Mouse (Mus musculus): ENCODE data around the gene Olfr1371. TPM values are rescaled to one million over a fixed set of nuclear protein-coding genes. Genes with fewer than 3 reads are reported as not detected.
"Not testable (repeated sequence)": the region's sequence is repeated elsewhere in the genome, so short reads cannot be mapped to it uniquely, and the experiment has no call there.

Gene Olfr1371
- total RNA-seq, 2 experiments from 2014 or later, result not detected

- intact Hi-C loops (cut with DNase I), result loop anchor here (5.0 kb wide), 1 partner anchor 547 kb away; the partner anchor contains the start of gene 0610009B22Rik
- no peak overlapping the region for H3K4me3 ChIP-seq
- no peak for DNase-seq (ENCODE audit: extremely low spot score in 1 of 2, low spot score in 2 of 2)
- TF ChIP-seq CTCF (IDR thresholded peaks at IDR 0.05), result no peak
- no peak overlapping the region for H3K27ac ChIP-seq
Observed at GRCm38 (mm10) chr11:52233906-52234305, 20.1 kb upstream of the Olfr1371 start.

- Histone ChIP-seq H3K4me3 (peak overlapping the region; percentile 88), H3K27ac (no peak overlapping the region)
- TF ChIP-seq CTCF (IDR thresholded peaks at IDR 0.05), result no peak
- intact Hi-C loops (cut with DNase I), result loop anchor here (5.0 kb wide), 1 partner anchor 546 kb away; the partner anchor contains the start of gene 0610009B22Rik
- no peak for DNase-seq (ENCODE audit: extremely low spot score in 1 of 2, low spot score in 2 of 2)
Observed at GRCm38 (mm10) chr11:52233043-52233653, 19.4 kb upstream of the Olfr1371 start.

GRCm38 (mm10) chr11:52231606-52232541, 18.1 kb upstream of the Olfr1371 start, which contains the start of gene Skp1a:
Skp1a (plus strand) TSS chr11:52231995.
- DNase-seq (ENCODE audit: extremely low spot score in 1 of 2, low spot score in 2 of 2), result peak; percentile 90 to 93
- intact Hi-C loops (cut with DNase I), result loop anchor here (5.0 kb wide), 1 partner anchor 545 kb away; the partner anchor contains the start of gene 0610009B22Rik
- peak within 1 kb of the TSS; percentile 100 for H3K27ac ChIP-seq
- no peak for TF ChIP-seq CTCF (IDR thresholded peaks at IDR 0.05)
- H3K4me3 ChIP-seq, result peak within 1 kb of the TSS; percentile 88

GRCm38 (mm10) chr11:52230694-52231093, 16.9 kb upstream of the Olfr1371 start:
- TF ChIP-seq CTCF (IDR thresholded peaks at IDR 0.05), result no peak
- Histone ChIP-seq H3K4me3 (no peak overlapping the region), H3K27ac (no peak overlapping the region)
- intact Hi-C loops (cut with DNase I), result loop anchor here (5.0 kb wide), 1 partner anchor 543 kb away; the partner anchor contains the start of gene 0610009B22Rik
- no peak for DNase-seq (ENCODE audit: extremely low spot score in 1 of 2, low spot score in 2 of 2)

GRCm38 (mm10) chr11:52228722-52229448, 15.1 kb upstream of the Olfr1371 start:
- TF ChIP-seq CTCF (IDR thresholded peaks at IDR 0.05), result no peak
- no peak overlapping the region for H3K27ac ChIP-seq
- DNase-seq (ENCODE audit: extremely low spot score in 1 of 2, low spot score in 2 of 2), result no peak
- intact Hi-C loops (cut with DNase I), result no loop called here
- H3K4me3 ChIP-seq, result no peak overlapping the region

GRCm38 (mm10) chr11:52227466-52228226, 13.9 kb upstream of the Olfr1371 start:
- H3K27ac ChIP-seq, result no peak overlapping the region
- DNase-seq (ENCODE audit: extremely low spot score in 1 of 2, low spot score in 2 of 2), result no peak
- H3K4me3 ChIP-seq, result no peak overlapping the region
- TF ChIP-seq CTCF (IDR thresholded peaks at IDR 0.05), result no peak
- intact Hi-C loops (cut with DNase I), result no loop called here

GRCm38 (mm10) chr11:52227053-52227452, 13.3 kb upstream of the Olfr1371 start:
- intact Hi-C loops (cut with DNase I), result no loop called here
- no peak for TF ChIP-seq CTCF (IDR thresholded peaks at IDR 0.05)
- DNase-seq (ENCODE audit: extremely low spot score in 1 of 2, low spot score in 2 of 2), result no peak
- H3K4me3 ChIP-seq, result no peak overlapping the region
- H3K27ac ChIP-seq, result no peak overlapping the region

- TF ChIP-seq CTCF (IDR thresholded peaks at IDR 0.05), result no peak
- Histone ChIP-seq H3K4me3 (no peak overlapping the region), H3K27ac (no peak overlapping the region)
- no peak for DNase-seq (ENCODE audit: extremely low spot score in 1 of 2, low spot score in 2 of 2)
- intact Hi-C loops (cut with DNase I), result no loop called here
Observed at GRCm38 (mm10) chr11:52225986-52226599, 12.3 kb upstream of the Olfr1371 start.

- intact Hi-C loops (cut with DNase I), result loop anchor here (2.0 to 5.0 kb wide), 2 partner anchors 119 to 407 kb away; no protein-coding TSS in a partner anchor
- DNase-seq (ENCODE audit: extremely low spot score in 1 of 2, low spot score in 2 of 2), result no peak
- no peak overlapping the region for H3K4me3 ChIP-seq
- no peak overlapping the region for H3K27ac ChIP-seq
- no peak for TF ChIP-seq CTCF (IDR thresholded peaks at IDR 0.05)
Observed at GRCm38 (mm10) chr11:52223968-52224682, 10.3 kb upstream of the Olfr1371 start.

- TF ChIP-seq CTCF (IDR thresholded peaks at IDR 0.05), result peak; percentile 58
- Histone ChIP-seq H3K4me3 (no peak overlapping the region), H3K27ac (no peak overlapping the region)
- intact Hi-C loops (cut with DNase I), result loop anchor here (2.0 to 5.0 kb wide), 2 partner anchors 120 to 406 kb away; no protein-coding TSS in a partner anchor
- DNase-seq (ENCODE audit: extremely low spot score in 1 of 2, low spot score in 2 of 2), result no peak
Observed at GRCm38 (mm10) chr11:52222891-52223290, 9.1 kb upstream of the Olfr1371 start.

GRCm38 (mm10) chr11:52221921-52222320, 8.1 kb upstream of the Olfr1371 start:
- not testable (repeated sequence) for H3K27ac ChIP-seq; H3K4me3 ChIP-seq; DNase-seq (ENCODE audit: extremely low spot score in 1 of 2, low spot score in 2 of 2)
- intact Hi-C loops (cut with DNase I), result loop anchor here (2.0 to 5.0 kb wide), 4 partner anchors 79 to 405 kb away; no protein-coding TSS in a partner anchor
